Mouse (Mus musculus) brain, adult 2 months (tissue): ENCODE results near the gene Gm2244.
"Not testable (repeated sequence)": the region's sequence is repeated elsewhere in the genome, so short reads cannot be mapped to it uniquely, and the experiment has no call there.

Experiments
- DNase-seq: peaks from one replicate; pipeline ENCODE4 v3.0.0; 2011; ENCODE audit warnings: low read depth, low spot score

Gene Gm2244

GRCm38 (mm10) chr14:19549863-19550262, at the start of gene Gm2244:
Gene Gm2244 (minus strand): TSS chr14:19549963.
- DNase-seq, result not testable (repeated sequence)

- peak; percentile 14 for DNase-seq
Observed at GRCm38 (mm10) chr14:19584804-19585667, 35.3 kb upstream of the Gm2244 start, which contains the start of gene Gm2237. Gene Gm2237 (minus strand): TSS chr14:19585135.
